Mouse (Mus musculus): Measurements from ENCODE around the gene Slc16a14. TPM values are rescaled to one million over a fixed set of nuclear protein-coding genes. Genes with fewer than 3 reads are reported as not detected.

Slc16a14 gene
- polyA plus RNA-seq, 1 experiment from 2014 or later = 0.05 TPM

- Histone ChIP-seq H3K36me3 (ENCODE audit: control insufficient read depth, insufficient read depth, low read length) (no peaks in the 10 kb centered on the region), H3K4me1 (ENCODE audit: control insufficient read depth, insufficient read depth, low read length) (no peaks in the 10 kb centered on the region), H3K9me3 (ENCODE audit: control insufficient read depth, low read length) (no peaks in the 10 kb centered on the region), H3K4me2 (ENCODE audit: low read depth, severe bottlenecking) (no peak overlapping the region), H3K27ac (replicated peaks; ENCODE audit: low read depth, low read length) (no peak overlapping the region), H3K9ac (ENCODE audit: low read length) (no peak overlapping the region), H3K4me3 (ENCODE audit: low read depth, low read length) (no peak overlapping the region), H3K27me3 (ENCODE audit: control insufficient read depth, insufficient read depth, low read length) (no peaks in the 10 kb centered on the region)
- no peak for DNase-seq (ENCODE audit: low spot score)
- WGBS = 88% methylated on average over 6 of the region's 6 CpGs
- ATAC-seq (ENCODE audit: insufficient number of reproducible peaks, low FRiP score, low TSS enrichment, low read depth) = no peak
Observed at GRCm38 (mm10) chr1:84897364-84897763, 37.6 kb downstream of the Slc16a14 start.

GRCm38 (mm10) chr1:84891746-84892145 lies 43.2 kb downstream of the Slc16a14 start:
- Histone ChIP-seq H3K4me2 (ENCODE audit: low read depth, severe bottlenecking) (no peak overlapping the region), H3K9me3 (ENCODE audit: control insufficient read depth, low read length) (no peaks in the 10 kb centered on the region), H3K27ac (replicated peaks; ENCODE audit: low read depth, low read length) (no peak overlapping the region), H3K36me3 (ENCODE audit: control insufficient read depth, insufficient read depth, low read length) (no peaks in the 10 kb centered on the region), H3K4me3 (ENCODE audit: low read depth, low read length) (no peak overlapping the region), H3K4me1 (ENCODE audit: control insufficient read depth, insufficient read depth, low read length) (no peaks in the 10 kb centered on the region), H3K9ac (ENCODE audit: low read length) (no peak overlapping the region), H3K27me3 (ENCODE audit: control insufficient read depth, insufficient read depth, low read length) (no peaks in the 10 kb centered on the region)
- ATAC-seq (ENCODE audit: insufficient number of reproducible peaks, low FRiP score, low TSS enrichment, low read depth) = no peak
- WGBS = 92% methylated on average over 9 of the region's 9 CpGs
- no peak for DNase-seq (ENCODE audit: low spot score)

- no peak for DNase-seq (ENCODE audit: low spot score)
- Histone ChIP-seq H3K27me3 (ENCODE audit: control insufficient read depth, insufficient read depth, low read length) (no peaks in the 10 kb centered on the region), H3K36me3 (ENCODE audit: control insufficient read depth, insufficient read depth, low read length) (no peaks in the 10 kb centered on the region), H3K9ac (ENCODE audit: low read length) (no peak overlapping the region), H3K4me1 (ENCODE audit: control insufficient read depth, insufficient read depth, low read length) (no peaks in the 10 kb centered on the region), H3K4me3 (ENCODE audit: low read depth, low read length) (no peak overlapping the region), H3K27ac (replicated peaks; ENCODE audit: low read depth, low read length) (no peak overlapping the region), H3K9me3 (ENCODE audit: control insufficient read depth, low read length) (no peaks in the 10 kb centered on the region), H3K4me2 (ENCODE audit: low read depth, severe bottlenecking) (no peak overlapping the region)
- ATAC-seq (ENCODE audit: insufficient number of reproducible peaks, low FRiP score, low TSS enrichment, low read depth) = no peak
- 88% methylated on average over 7 of the region's 7 CpGs for WGBS
Observed at GRCm38 (mm10) chr1:84890503-84890902, 44.4 kb downstream of the Slc16a14 start.

GRCm38 (mm10) chr1:84890005-84890393 lies 44.9 kb downstream of the Slc16a14 start:
- WGBS = 50% methylated on average over 7 of the region's 7 CpGs
- H3K4me3 ChIP-seq (ENCODE audit: low read depth, low read length) = no peak overlapping the region
- no peak for DNase-seq (ENCODE audit: low spot score)

GRCm38 (mm10) chr1:84889330-84890004 lies 45.5 kb downstream of the Slc16a14 start:
- no peak overlapping the region for H3K4me2 ChIP-seq (ENCODE audit: low read depth, severe bottlenecking)
- WGBS = 73% methylated on average over 8 of the region's 8 CpGs

More at GRCm38 (mm10) chr1:84890005-84890393, 44.9 kb downstream of the Slc16a14 start:
- Histone ChIP-seq H3K9me3 (ENCODE audit: control insufficient read depth, low read length) (no peaks in the 10 kb centered on the region), H3K4me2 (ENCODE audit: low read depth, severe bottlenecking) (no peak overlapping the region), H3K27ac (replicated peaks; ENCODE audit: low read depth, low read length) (no peak overlapping the region), H3K36me3 (ENCODE audit: control insufficient read depth, insufficient read depth, low read length) (no peaks in the 10 kb centered on the region), H3K4me1 (ENCODE audit: control insufficient read depth, insufficient read depth, low read length) (no peaks in the 10 kb centered on the region), H3K9ac (ENCODE audit: low read length) (no peak overlapping the region), H3K27me3 (ENCODE audit: control insufficient read depth, insufficient read depth, low read length) (no peaks in the 10 kb centered on the region)
- no peak for ATAC-seq (ENCODE audit: insufficient number of reproducible peaks, low FRiP score, low TSS enrichment, low read depth)

GRCm38 (mm10) chr1:84885921-84886320 lies 49.0 kb downstream of the Slc16a14 start:
- Histone ChIP-seq H3K27ac (replicated peaks; ENCODE audit: low read depth, low read length) (no peak overlapping the region), H3K27me3 (ENCODE audit: control insufficient read depth, insufficient read depth, low read length) (no peaks in the 10 kb centered on the region), H3K4me3 (ENCODE audit: low read depth, low read length) (no peak overlapping the region), H3K4me2 (ENCODE audit: low read depth, severe bottlenecking) (no peak overlapping the region), H3K9ac (ENCODE audit: low read length) (no peak overlapping the region), H3K9me3 (ENCODE audit: control insufficient read depth, low read length) (no peaks in the 10 kb centered on the region), H3K36me3 (ENCODE audit: control insufficient read depth, insufficient read depth, low read length) (no peaks in the 10 kb centered on the region), H3K4me1 (ENCODE audit: control insufficient read depth, insufficient read depth, low read length) (no peaks in the 10 kb centered on the region)
- ATAC-seq (ENCODE audit: insufficient number of reproducible peaks, low FRiP score, low TSS enrichment, low read depth) = no peak
- 85% methylated on average over 6 of the region's 6 CpGs for WGBS
- DNase-seq (ENCODE audit: low spot score) = no peak

More at GRCm38 (mm10) chr1:84889330-84890004, 45.5 kb downstream of the Slc16a14 start:
- DNase-seq (ENCODE audit: low spot score) (no peak), ATAC-seq (ENCODE audit: insufficient number of reproducible peaks, low FRiP score, low TSS enrichment, low read depth) (no peak)
- Histone ChIP-seq H3K36me3 (ENCODE audit: control insufficient read depth, insufficient read depth, low read length) (no peaks in the 10 kb centered on the region), H3K4me1 (ENCODE audit: control insufficient read depth, insufficient read depth, low read length) (no peaks in the 10 kb centered on the region), H3K9me3 (ENCODE audit: control insufficient read depth, low read length) (no peaks in the 10 kb centered on the region), H3K27me3 (ENCODE audit: control insufficient read depth, insufficient read depth, low read length) (no peaks in the 10 kb centered on the region), H3K27ac (replicated peaks; ENCODE audit: low read depth, low read length) (no peak overlapping the region), H3K4me3 (ENCODE audit: low read depth, low read length) (no peak overlapping the region), H3K9ac (ENCODE audit: low read length) (no peak overlapping the region)

- Histone ChIP-seq H3K4me3 (ENCODE audit: low read depth, low read length) (no peak overlapping the region), H3K36me3 (ENCODE audit: control insufficient read depth, insufficient read depth, low read length) (no peaks in the 10 kb centered on the region), H3K4me2 (ENCODE audit: low read depth, severe bottlenecking) (no peak overlapping the region), H3K4me1 (ENCODE audit: control insufficient read depth, insufficient read depth, low read length) (no peaks in the 10 kb centered on the region), H3K9me3 (ENCODE audit: control insufficient read depth, low read length) (no peaks in the 10 kb centered on the region), H3K27ac (replicated peaks; ENCODE audit: low read depth, low read length) (no peak overlapping the region), H3K9ac (ENCODE audit: low read length) (no peak overlapping the region), H3K27me3 (ENCODE audit: control insufficient read depth, insufficient read depth, low read length) (no peaks in the 10 kb centered on the region)
- DNase-seq (ENCODE audit: low spot score) = no peak
- ATAC-seq (ENCODE audit: insufficient number of reproducible peaks, low FRiP score, low TSS enrichment, low read depth) = no peak
- WGBS = 86% methylated on average over 3 of the region's 3 CpGs
Observed at GRCm38 (mm10) chr1:84885174-84885573, 49.8 kb downstream of the Slc16a14 start.

- ATAC-seq (ENCODE audit: insufficient number of reproducible peaks, low FRiP score, low TSS enrichment, low read depth) = no peak
- 79% methylated on average over 4 of the region's 4 CpGs for WGBS
- Histone ChIP-seq H3K27me3 (ENCODE audit: control insufficient read depth, insufficient read depth, low read length) (no peaks in the 10 kb centered on the region), H3K36me3 (ENCODE audit: control insufficient read depth, insufficient read depth, low read length) (no peaks in the 10 kb centered on the region), H3K9ac (ENCODE audit: low read length) (no peak overlapping the region), H3K4me3 (ENCODE audit: low read depth, low read length) (no peak overlapping the region), H3K27ac (replicated peaks; ENCODE audit: low read depth, low read length) (no peak overlapping the region), H3K9me3 (ENCODE audit: control insufficient read depth, low read length) (no peaks in the 10 kb centered on the region), H3K4me2 (ENCODE audit: low read depth, severe bottlenecking) (no peak overlapping the region), H3K4me1 (ENCODE audit: control insufficient read depth, insufficient read depth, low read length) (no peaks in the 10 kb centered on the region)
- no peak for DNase-seq (ENCODE audit: low spot score)
Observed at GRCm38 (mm10) chr1:84883889-84884288, 51.0 kb downstream of the Slc16a14 start.

GRCm38 (mm10) chr1:84882937-84883336 lies 52.0 kb downstream of the Slc16a14 start:
- Histone ChIP-seq H3K9me3 (ENCODE audit: control insufficient read depth, low read length) (no peaks in the 10 kb centered on the region), H3K27ac (replicated peaks; ENCODE audit: low read depth, low read length) (no peak overlapping the region), H3K4me2 (ENCODE audit: low read depth, severe bottlenecking) (no peak overlapping the region), H3K4me1 (ENCODE audit: control insufficient read depth, insufficient read depth, low read length) (no peaks in the 10 kb centered on the region), H3K36me3 (ENCODE audit: control insufficient read depth, insufficient read depth, low read length) (no peaks in the 10 kb centered on the region), H3K4me3 (ENCODE audit: low read depth, low read length) (no peak overlapping the region), H3K9ac (ENCODE audit: low read length) (no peak overlapping the region), H3K27me3 (ENCODE audit: control insufficient read depth, insufficient read depth, low read length) (no peaks in the 10 kb centered on the region)
- 90% methylated on average over 4 of the region's 4 CpGs for WGBS
- ATAC-seq (ENCODE audit: insufficient number of reproducible peaks, low FRiP score, low TSS enrichment, low read depth) (no peak), DNase-seq (ENCODE audit: low spot score) (no peak)
